Mouse (Mus musculus): ENCODE measurements around the gene Cd28.
"Not testable (repeated sequence)": the region's sequence is repeated elsewhere in the genome, so short reads cannot be mapped to it uniquely, and the experiment has no call there.

Gene Cd28

GRCm38 (mm10) chr1:60799795-60800345 is 83.3 kb downstream of the Cd28 start:
- DNase-seq (ENCODE audit: low spot score) = no peak

- DNase-seq (ENCODE audit: low spot score) = no peak
Observed at GRCm38 (mm10) chr1:60801210-60801671, 84.6 kb downstream of the Cd28 start.

GRCm38 (mm10) chr1:60803128-60803824 is 86.7 kb downstream of the Cd28 start:
- no peak for DNase-seq (ENCODE audit: low spot score)

GRCm38 (mm10) chr1:60803825-60804696 is 87.5 kb downstream of the Cd28 start:
- no peak for DNase-seq (ENCODE audit: low spot score)

GRCm38 (mm10) chr1:60805178-60805577 is 88.6 kb downstream of the Cd28 start:
- no peak for DNase-seq (ENCODE audit: low spot score)

- no peak for DNase-seq (ENCODE audit: low spot score)
Observed at GRCm38 (mm10) chr1:60807748-60808147, 91.1 kb downstream of the Cd28 start.

- DNase-seq (ENCODE audit: low spot score) = no peak
Observed at GRCm38 (mm10) chr1:60808466-60808865, 91.9 kb downstream of the Cd28 start.

- no peak for DNase-seq (ENCODE audit: low spot score)
Observed at GRCm38 (mm10) chr1:60809166-60809565, 92.6 kb downstream of the Cd28 start.

- DNase-seq (ENCODE audit: low spot score) = no peak
Observed at GRCm38 (mm10) chr1:60810821-60811220, 94.2 kb downstream of the Cd28 start.

GRCm38 (mm10) chr1:60811998-60812397 is 95.4 kb downstream of the Cd28 start:
- no peak for DNase-seq (ENCODE audit: low spot score)

GRCm38 (mm10) chr1:60813411-60813810 is 96.8 kb downstream of the Cd28 start:
- DNase-seq (ENCODE audit: low spot score) = no peak

- no peak for DNase-seq (ENCODE audit: low spot score)
Observed at GRCm38 (mm10) chr1:60815912-60816311, 99.3 kb downstream of the Cd28 start.

GRCm38 (mm10) chr1:60818491-60818890 is 101.9 kb downstream of the Cd28 start:
- not testable (repeated sequence) for DNase-seq (ENCODE audit: low spot score)

- DNase-seq (ENCODE audit: low spot score) = no peak
Observed at GRCm38 (mm10) chr1:60819993-60820392, 103.4 kb downstream of the Cd28 start.

GRCm38 (mm10) chr1:60820981-60821380 is 104.4 kb downstream of the Cd28 start:
- DNase-seq (ENCODE audit: low spot score) = no peak

GRCm38 (mm10) chr1:60821590-60821989 is 105.0 kb downstream of the Cd28 start:
- DNase-seq (ENCODE audit: low spot score) = no peak
